Mouse (Mus musculus) hindbrain, embryonic 10.5 days (tissue): ENCODE data around the gene Wwp2. TPM values are rescaled to one million over a fixed set of nuclear protein-coding genes. Genes with fewer than 3 reads are reported as not detected.

Source experiments
- DNase-seq: peaks from one replicate; pipeline ENCODE4 v3.0.0-alpha.2; 2017; ENCODE audit warnings: low spot score
- H3K27ac ChIP-seq: fragments of 300-500 bp; sonication (generic); 2 replicates; pipeline ENCODE4 v1.5.1; 2016; ENCODE audit warnings: mild to moderate bottlenecking, moderate library complexity
- H3K27me3 ChIP-seq: fragments of 300-500 bp; sonication (generic); 2 replicates; pipeline ENCODE4 v1.6.1; 2016; ENCODE audit warnings: mild to moderate bottlenecking; ENCODE audit not compliant: poor library complexity, insufficient read depth, severe bottlenecking
- H3K36me3 ChIP-seq: fragments of 300-500 bp; sonication (generic); 2 replicates; pipeline ENCODE4 v1.6.1; 2016; ENCODE audit warnings: mild to moderate bottlenecking, moderate library complexity
- H3K4me1 ChIP-seq: fragments of 300-500 bp; sonication (generic); replicated peaks from 2 replicates; pipeline ENCODE4 v1.6.1; 2016; ENCODE audit warnings: mild to moderate bottlenecking
- H3K4me3 ChIP-seq: fragments of 300-500 bp; sonication (generic); 2 replicates; pipeline ENCODE4 v1.5.1; 2016; ENCODE audit warnings: mild to moderate bottlenecking, moderate library complexity
- H3K9me3 ChIP-seq: fragments of 300-500 bp; sonication (generic); 2 replicates; pipeline ENCODE4 v1.6.1; 2016; ENCODE audit warnings: mild to moderate bottlenecking, moderate library complexity
- WGBS: fragments of 180-500 bp; shearing (Covaris S2); methylation state at CpG from one replicate; pipeline ENCODE4 v1.1.7; 2016; 5-methylcytosine and 5-hydroxymethylcytosine counted together
- polyA plus RNA-seq: library from polyadenylated mRNA; unstranded; fragments of >200 nt; fragmentation: Nextera tagmentation; extraction: Ambion mirVana; gene quantifications from 2 replicates; pipeline ENCODE4 v1.2.1, GENCODE M21; 2016

Wwp2 gene
- polyA plus RNA-seq, 1 experiment from 2014 or later: 64.6 TPM

GRCm38 (mm10) chr8:107528786-107529185, 92.6 kb downstream of the Wwp2 start:
- no peak overlapping the region for H3K27ac ChIP-seq
- WGBS: 57% methylated on average over 6 of the region's 6 CpGs
- H3K36me3 ChIP-seq: peaks cover 13% of the 10 kb centered on the region
- no peaks in the 10 kb centered on the region for H3K9me3 ChIP-seq
- peaks cover 7% of the 10 kb centered on the region; the same call in 1 of the 2 replicates for H3K4me1 ChIP-seq
- H3K27me3 ChIP-seq: no peaks in the 10 kb centered on the region
- H3K4me3 ChIP-seq: no peak overlapping the region
- DNase-seq: no peak

- H3K36me3 ChIP-seq: peaks cover 82% of the 10 kb centered on the region
Observed at GRCm38 (mm10) chr8:107537472-107537871, 101.3 kb downstream of the Wwp2 start.

DNA sequence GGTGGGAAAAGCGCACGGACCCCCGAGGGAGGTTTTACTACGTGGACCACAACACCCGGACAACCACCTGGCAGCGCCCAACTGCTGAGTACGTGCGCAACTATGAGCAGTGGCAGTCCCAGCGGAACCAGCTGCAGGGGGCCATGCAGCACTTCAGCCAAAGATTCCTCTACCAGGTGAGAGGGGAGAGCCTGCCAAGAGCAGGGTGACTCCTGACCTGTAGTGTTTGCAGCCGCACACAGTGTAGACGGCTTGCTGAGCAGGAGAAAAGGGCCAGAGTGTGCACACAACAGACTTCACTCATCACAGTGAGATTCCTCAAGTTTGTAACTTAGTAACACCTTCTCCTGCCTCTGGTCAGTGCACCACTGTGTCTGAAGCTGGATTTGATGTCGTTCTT, 104.5 kb downstream of the Wwp2 start:
- peaks cover 23% of the 10 kb centered on the region for H3K4me1 ChIP-seq
- H3K36me3 ChIP-seq: peaks cover 57% of the 10 kb centered on the region
- H3K9me3 ChIP-seq: no peaks in the 10 kb centered on the region
- 0 out of 2 replicates have a peak overlapping the region, but pooled peaks have one; percentile 35 for H3K27ac ChIP-seq
- no peak for DNase-seq
- 85% methylated on average over 12 of the region's 12 CpGs for WGBS
- no peaks in the 10 kb centered on the region for H3K27me3 ChIP-seq
- H3K4me3 ChIP-seq: no peak overlapping the region

More at GRCm38 (mm10) chr8:107537472-107537871, 101.3 kb downstream of the Wwp2 start:
- Histone ChIP-seq H3K27me3 (no peaks in the 10 kb centered on the region), H3K27ac (no peak overlapping the region), H3K4me1 (0 out of 2 replicates have a peak, but pooled peaks cover 5% of the 10 kb centered on the region), H3K4me3 (no peak overlapping the region), H3K9me3 (no peaks in the 10 kb centered on the region)
- 76% methylated on average over 4 of the region's 4 CpGs for WGBS
- no peak for DNase-seq

DNA sequence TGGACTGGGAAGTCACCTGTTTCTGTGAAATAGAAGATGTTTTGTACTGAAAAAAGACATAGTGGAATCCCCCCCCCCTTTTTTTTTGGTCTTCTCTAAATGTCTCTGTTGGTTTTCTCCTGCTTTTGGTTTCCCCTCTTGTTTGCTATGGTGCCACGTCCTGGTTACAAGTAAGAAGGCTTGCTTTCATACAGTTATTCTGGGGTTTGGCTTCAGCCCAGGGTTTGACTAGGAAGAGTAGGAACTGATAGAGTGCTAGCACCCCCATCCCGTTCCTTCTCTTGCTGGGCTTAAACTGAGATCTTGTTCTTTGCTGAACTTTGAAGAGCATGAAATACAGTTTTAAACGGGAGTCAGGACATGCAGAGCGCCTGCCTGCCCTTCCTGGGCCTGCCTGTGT, 105.2 kb downstream of the Wwp2 start:
- H3K36me3 ChIP-seq: peaks cover 56% of the 10 kb centered on the region

GRCm38 (mm10) chr8:107542151-107542550, 106.0 kb downstream of the Wwp2 start:
- Histone ChIP-seq H3K27ac (no peak overlapping the region), H3K9me3 (no peaks in the 10 kb centered on the region), H3K4me3 (no peak overlapping the region), H3K27me3 (no peaks in the 10 kb centered on the region), H3K4me1 (peaks cover 32% of the 10 kb centered on the region), H3K36me3 (peaks cover 57% of the 10 kb centered on the region)
- no peak for DNase-seq
- 88% methylated on average over 3 of the region's 3 CpGs for WGBS

More for the DNA sequence above, 105.2 kb downstream of the Wwp2 start:
- H3K9me3 ChIP-seq: no peaks in the 10 kb centered on the region
- WGBS: 90% methylated on average over 4 of the region's 4 CpGs
- no peaks in the 10 kb centered on the region for H3K27me3 ChIP-seq
- no peak overlapping the region for H3K27ac ChIP-seq
- H3K4me3 ChIP-seq: no peak overlapping the region
- peaks cover 27% of the 10 kb centered on the region for H3K4me1 ChIP-seq
- DNase-seq: no peak

GRCm38 (mm10) chr8:107543714-107544113, 107.5 kb downstream of the Wwp2 start:
- DNase-seq: no peak
- Histone ChIP-seq H3K36me3 (peaks cover 60% of the 10 kb centered on the region), H3K4me3 (no peak overlapping the region), H3K27ac (peak overlapping the region; percentile 78), H3K9me3 (no peaks in the 10 kb centered on the region), H3K4me1 (peaks cover 32% of the 10 kb centered on the region), H3K27me3 (no peaks in the 10 kb centered on the region)
- 87% methylated on average over 11 of the region's 11 CpGs for WGBS

DNA sequence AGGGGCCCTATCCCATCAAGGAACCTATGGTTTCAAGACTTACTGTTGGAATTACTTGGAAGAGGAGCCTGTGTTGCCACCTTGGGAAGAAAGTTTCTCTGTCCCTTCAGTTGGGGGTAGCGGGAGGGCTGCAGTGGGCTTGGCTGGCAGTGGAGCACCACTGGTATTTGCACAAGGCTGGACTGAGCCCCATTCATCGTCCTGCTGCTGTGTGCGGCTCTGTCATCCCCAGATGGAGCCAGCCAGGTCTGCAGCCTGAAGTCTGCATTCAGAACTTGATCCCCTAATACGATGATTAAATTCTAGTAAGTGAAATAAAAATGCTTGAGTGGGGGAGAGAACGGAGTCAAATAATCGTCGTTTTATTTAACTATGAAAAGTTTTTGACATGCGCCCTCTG, 108.0 kb downstream of the Wwp2 start:
- Histone ChIP-seq H3K4me3 (no peak overlapping the region), H3K9me3 (no peaks in the 10 kb centered on the region), H3K27me3 (no peaks in the 10 kb centered on the region), H3K27ac (peak overlapping the region; percentile 78), H3K36me3 (peaks cover 61% of the 10 kb centered on the region), H3K4me1 (peaks cover 32% of the 10 kb centered on the region)
- WGBS: 64% methylated on average over 8 of the region's 8 CpGs
- DNase-seq: peak; percentile 26

- Histone ChIP-seq H3K36me3 (peaks cover 65% of the 10 kb centered on the region), H3K9me3 (no peaks in the 10 kb centered on the region), H3K27me3 (no peaks in the 10 kb centered on the region), H3K4me3 (0 out of 2 replicates have a peak overlapping the region, but pooled peaks have one; percentile 21), H3K4me1 (peaks cover 32% of the 10 kb centered on the region), H3K27ac (peak overlapping the region; percentile 78)
- DNase-seq: peak; percentile 67
- 52% methylated on average over 10 of the region's 10 CpGs for WGBS
Observed at GRCm38 (mm10) chr8:107544651-107545174, 108.5 kb downstream of the Wwp2 start.

- H3K27ac ChIP-seq: peak overlapping the region; percentile 78
- no peaks in the 10 kb centered on the region for H3K27me3 ChIP-seq
- no peaks in the 10 kb centered on the region for H3K9me3 ChIP-seq
- peak overlapping the region; percentile 21; the same call in 1 of the 2 replicates for H3K4me3 ChIP-seq
- no peak for DNase-seq
- peaks cover 66% of the 10 kb centered on the region for H3K36me3 ChIP-seq
- peaks cover 32% of the 10 kb centered on the region for H3K4me1 ChIP-seq
- 91% methylated on average over 11 of the region's 11 CpGs for WGBS
Observed at GRCm38 (mm10) chr8:107545621-107546152, 109.5 kb downstream of the Wwp2 start.

DNA sequence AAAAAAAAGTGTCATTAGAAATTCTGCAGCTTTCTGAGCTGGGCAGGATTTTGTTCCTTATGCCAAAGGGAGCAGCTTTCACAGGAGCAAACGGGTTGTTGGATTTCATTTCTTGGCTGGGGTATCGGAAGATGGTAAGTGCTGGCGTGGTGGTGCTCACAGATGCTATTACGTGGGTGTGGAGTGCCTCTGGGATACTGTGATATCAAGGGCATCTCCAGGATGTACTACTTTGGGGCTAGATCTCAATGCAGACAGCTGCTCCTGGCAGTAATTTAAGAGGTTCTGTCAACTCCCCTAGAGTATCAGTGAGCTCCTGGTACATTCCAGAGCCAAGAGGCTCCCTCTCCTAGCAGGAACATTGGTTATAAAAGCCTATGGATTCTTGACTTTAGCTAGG, 110.0 kb downstream of the Wwp2 start:
- peaks cover 32% of the 10 kb centered on the region for H3K4me1 ChIP-seq
- 89% methylated on average over 4 of the region's 4 CpGs for WGBS
- peaks cover 66% of the 10 kb centered on the region for H3K36me3 ChIP-seq
- no peaks in the 10 kb centered on the region for H3K27me3 ChIP-seq
- no peak overlapping the region for H3K4me3 ChIP-seq
- DNase-seq: no peak
- no peak overlapping the region for H3K27ac ChIP-seq
- H3K9me3 ChIP-seq: no peaks in the 10 kb centered on the region

DNA sequence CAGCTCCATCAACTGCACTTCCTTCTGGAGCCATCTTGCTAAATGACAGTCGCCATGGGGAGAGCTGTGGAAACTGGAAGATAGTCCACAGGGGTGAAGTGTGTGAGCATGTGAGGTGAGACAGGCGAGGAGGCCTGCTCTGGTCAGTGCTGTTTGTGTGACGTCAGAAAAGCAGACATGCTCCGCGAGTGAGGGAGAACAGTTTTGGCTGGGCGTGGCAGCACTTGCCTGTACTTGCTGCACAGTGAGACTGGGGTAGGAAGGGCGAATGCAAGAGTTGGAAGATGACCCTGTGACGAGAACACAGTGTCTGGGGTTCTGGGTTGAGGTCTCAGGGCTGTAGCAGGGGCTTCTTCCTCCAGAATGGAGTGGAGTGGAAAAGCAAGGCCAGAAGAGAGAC, 110.7 kb downstream of the Wwp2 start:
- H3K27ac ChIP-seq: no peak overlapping the region; the same call in 1 of the 2 replicates
- no peaks in the 10 kb centered on the region for H3K9me3 ChIP-seq
- no peak overlapping the region for H3K4me3 ChIP-seq
- DNase-seq: no peak
- no peaks in the 10 kb centered on the region for H3K27me3 ChIP-seq
- H3K4me1 ChIP-seq: peaks cover 32% of the 10 kb centered on the region
- WGBS: 87% methylated on average over 8 of the region's 8 CpGs
- peaks cover 65% of the 10 kb centered on the region for H3K36me3 ChIP-seq

- H3K9me3 ChIP-seq: no peaks in the 10 kb centered on the region
- H3K27me3 ChIP-seq: no peaks in the 10 kb centered on the region
- peaks cover 27% of the 10 kb centered on the region for H3K4me1 ChIP-seq
- no peak overlapping the region for H3K4me3 ChIP-seq
- peaks cover 91% of the 10 kb centered on the region for H3K36me3 ChIP-seq
- no peak for DNase-seq
- WGBS: 46% methylated on average over 6 of the region's 6 CpGs
- H3K27ac ChIP-seq: peak overlapping the region; percentile 40; the same call in 1 of the 2 replicates
Observed at GRCm38 (mm10) chr8:107552234-107552633, 116.1 kb downstream of the Wwp2 start.

GRCm38 (mm10) chr8:107555231-107555630, 119.1 kb downstream of the Wwp2 start:
- Histone ChIP-seq H3K27ac (no peak overlapping the region), H3K4me3 (no peak overlapping the region), H3K27me3 (no peaks in the 10 kb centered on the region), H3K36me3 (peaks cover 76% of the 10 kb centered on the region), H3K4me1 (peaks cover 31% of the 10 kb centered on the region), H3K9me3 (no peaks in the 10 kb centered on the region)
- WGBS: 93% methylated on average over 10 of the region's 10 CpGs
- DNase-seq: no peak
